Mouse (Mus musculus): ENCODE measurements around the gene Apba3. TPM values are rescaled to one million over a fixed set of nuclear protein-coding genes. Genes with fewer than 3 reads are reported as not detected.

Gene Apba3
- polyA plus RNA-seq, 1 experiment from 2014 or later: 45.3 TPM

- H3K9ac ChIP-seq (ENCODE audit: low read length): no peak overlapping the region
- no peak overlapping the region for H3K4me2 ChIP-seq (ENCODE audit: low read depth, severe bottlenecking)
- H3K27me3 ChIP-seq (ENCODE audit: control insufficient read depth, insufficient read depth, low read length): no peaks in the 10 kb centered on the region
- no peak overlapping the region for H3K27ac ChIP-seq (replicated peaks; ENCODE audit: low read depth, low read length)
- H3K36me3 ChIP-seq (ENCODE audit: control insufficient read depth, insufficient read depth, low read length): peaks cover 36% of the 10 kb centered on the region
- H3K4me1 ChIP-seq (ENCODE audit: control insufficient read depth, insufficient read depth, low read length): peaks cover 19% of the 10 kb centered on the region
- H3K9me3 ChIP-seq (ENCODE audit: control insufficient read depth, low read length): no peaks in the 10 kb centered on the region
- no peak overlapping the region for H3K4me3 ChIP-seq (ENCODE audit: low read depth, low read length)
- WGBS: 77% methylated on average over 7 of the region's 7 CpGs
- DNase-seq (ENCODE audit: low spot score): no peak
- no peak for ATAC-seq (ENCODE audit: insufficient number of reproducible peaks, low FRiP score, low TSS enrichment, low read depth)
Observed at GRCm38 (mm10) chr10:81314201-81314600, 47.4 kb downstream of the Apba3 start.

- Histone ChIP-seq H3K27ac (replicated peaks; ENCODE audit: low read depth, low read length) (no peak overlapping the region), H3K27me3 (ENCODE audit: control insufficient read depth, insufficient read depth, low read length) (no peaks in the 10 kb centered on the region), H3K36me3 (ENCODE audit: control insufficient read depth, insufficient read depth, low read length) (peaks cover 27% of the 10 kb centered on the region), H3K9me3 (ENCODE audit: control insufficient read depth, low read length) (no peaks in the 10 kb centered on the region), H3K4me2 (ENCODE audit: low read depth, severe bottlenecking) (no peak overlapping the region), H3K9ac (ENCODE audit: low read length) (no peak overlapping the region), H3K4me3 (ENCODE audit: low read depth, low read length) (no peak overlapping the region), H3K4me1 (ENCODE audit: control insufficient read depth, insufficient read depth, low read length) (peaks cover 24% of the 10 kb centered on the region)
- ATAC-seq (ENCODE audit: insufficient number of reproducible peaks, low FRiP score, low TSS enrichment, low read depth) (no peak), DNase-seq (ENCODE audit: low spot score) (no peak)
- WGBS: 96% methylated on average over 16 of the region's 16 CpGs
Observed at GRCm38 (mm10) chr10:81315587-81315986, 48.8 kb downstream of the Apba3 start.

GRCm38 (mm10) chr10:81316338-81317060 lies 49.7 kb downstream of the Apba3 start:
- Histone ChIP-seq H3K4me1 (ENCODE audit: control insufficient read depth, insufficient read depth, low read length) (peaks cover 24% of the 10 kb centered on the region), H3K9ac (ENCODE audit: low read length) (peak overlapping the region; percentile 47), H3K4me3 (ENCODE audit: low read depth, low read length) (peak overlapping the region; percentile 10; the same call in 1 of the 2 replicates), H3K9me3 (ENCODE audit: control insufficient read depth, low read length) (no peaks in the 10 kb centered on the region), H3K27me3 (ENCODE audit: control insufficient read depth, insufficient read depth, low read length) (no peaks in the 10 kb centered on the region), H3K36me3 (ENCODE audit: control insufficient read depth, insufficient read depth, low read length) (peaks cover 18% of the 10 kb centered on the region), H3K4me2 (ENCODE audit: low read depth, severe bottlenecking) (peak overlapping the region; percentile 13; the same call in 1 of the 2 replicates), H3K27ac (replicated peaks; ENCODE audit: low read depth, low read length) (no peak overlapping the region)
- DNase-seq (ENCODE audit: low spot score) (peak; percentile 52), ATAC-seq (ENCODE audit: insufficient number of reproducible peaks, low FRiP score, low TSS enrichment, low read depth) (no peak)
- 48% methylated on average over 16 of the region's 16 CpGs for WGBS

- ATAC-seq (ENCODE audit: insufficient number of reproducible peaks, low FRiP score, low TSS enrichment, low read depth): no peak
- no peaks in the 10 kb centered on the region for H3K9me3 ChIP-seq (ENCODE audit: control insufficient read depth, low read length)
- H3K4me3 ChIP-seq (ENCODE audit: low read depth, low read length): peak overlapping the region; percentile 10; the same call in 1 of the 2 replicates
- DNase-seq (ENCODE audit: low spot score): peak; percentile 49
- peak overlapping the region; percentile 13; the same call in 1 of the 2 replicates for H3K4me2 ChIP-seq (ENCODE audit: low read depth, severe bottlenecking)
- peak overlapping the region; percentile 47 for H3K9ac ChIP-seq (ENCODE audit: low read length)
- H3K36me3 ChIP-seq (ENCODE audit: control insufficient read depth, insufficient read depth, low read length): peaks cover 13% of the 10 kb centered on the region
- no peaks in the 10 kb centered on the region for H3K27me3 ChIP-seq (ENCODE audit: control insufficient read depth, insufficient read depth, low read length)
- peaks cover 30% of the 10 kb centered on the region for H3K4me1 ChIP-seq (ENCODE audit: control insufficient read depth, insufficient read depth, low read length)
- 13% methylated on average over 20 of the region's 20 CpGs for WGBS
- H3K27ac ChIP-seq (replicated peaks; ENCODE audit: low read depth, low read length): no peak overlapping the region
Observed at GRCm38 (mm10) chr10:81317273-81317672, 50.5 kb downstream of the Apba3 start.

GRCm38 (mm10) chr10:81318589-81319329 lies 52.0 kb downstream of the Apba3 start:
- Histone ChIP-seq H3K4me1 (ENCODE audit: control insufficient read depth, insufficient read depth, low read length) (peaks cover 32% of the 10 kb centered on the region), H3K9ac (ENCODE audit: low read length) (0 out of 2 replicates have a peak overlapping the region, but pooled peaks have one; percentile 12), H3K36me3 (ENCODE audit: control insufficient read depth, insufficient read depth, low read length) (peaks cover 18% of the 10 kb centered on the region)

GRCm38 (mm10) chr10:81319330-81319699 lies 52.6 kb downstream of the Apba3 start:
- H3K9ac ChIP-seq (ENCODE audit: low read length): peak overlapping the region; percentile 34
- DNase-seq (ENCODE audit: low spot score) (peak; percentile 44), ATAC-seq (ENCODE audit: insufficient number of reproducible peaks, low FRiP score, low TSS enrichment, low read depth) (no peak)
- peak overlapping the region; percentile 69; the same call in 1 of the 2 replicates for H3K27ac ChIP-seq (replicated peaks; ENCODE audit: low read depth, low read length)
- no peaks in the 10 kb centered on the region for H3K9me3 ChIP-seq (ENCODE audit: control insufficient read depth, low read length)
- WGBS: 26% methylated on average over 8 of the region's 8 CpGs
- H3K4me1 ChIP-seq (ENCODE audit: control insufficient read depth, insufficient read depth, low read length): peaks cover 32% of the 10 kb centered on the region
- H3K27me3 ChIP-seq (ENCODE audit: control insufficient read depth, insufficient read depth, low read length): no peaks in the 10 kb centered on the region
- H3K36me3 ChIP-seq (ENCODE audit: control insufficient read depth, insufficient read depth, low read length): peaks cover 23% of the 10 kb centered on the region
- peak overlapping the region; percentile 95 for H3K4me3 ChIP-seq (ENCODE audit: low read depth, low read length)
- H3K4me2 ChIP-seq (ENCODE audit: low read depth, severe bottlenecking): peak overlapping the region; percentile 71

More at GRCm38 (mm10) chr10:81318589-81319329, 52.0 kb downstream of the Apba3 start:
- H3K9me3 ChIP-seq (ENCODE audit: control insufficient read depth, low read length): no peaks in the 10 kb centered on the region
- DNase-seq (ENCODE audit: low spot score) (no peak), ATAC-seq (ENCODE audit: insufficient number of reproducible peaks, low FRiP score, low TSS enrichment, low read depth) (no peak)
- H3K27ac ChIP-seq (replicated peaks; ENCODE audit: low read depth, low read length): no peak overlapping the region
- peak overlapping the region; percentile 71 for H3K4me2 ChIP-seq (ENCODE audit: low read depth, severe bottlenecking)
- no peaks in the 10 kb centered on the region for H3K27me3 ChIP-seq (ENCODE audit: control insufficient read depth, insufficient read depth, low read length)
- WGBS: 91% methylated on average over 13 of the region's 13 CpGs
- H3K4me3 ChIP-seq (ENCODE audit: low read depth, low read length): no peak overlapping the region

- H3K27ac ChIP-seq (replicated peaks; ENCODE audit: low read depth, low read length): peak overlapping the region; percentile 69; the same call in 1 of the 2 replicates
- peaks cover 32% of the 10 kb centered on the region for H3K4me1 ChIP-seq (ENCODE audit: control insufficient read depth, insufficient read depth, low read length)
- peak overlapping the region; percentile 34; the same call in 1 of the 2 replicates for H3K9ac ChIP-seq (ENCODE audit: low read length)
- under 1% methylated on average over 38 of the region's 38 CpGs for WGBS
- H3K36me3 ChIP-seq (ENCODE audit: control insufficient read depth, insufficient read depth, low read length): peaks cover 29% of the 10 kb centered on the region
- no peaks in the 10 kb centered on the region for H3K9me3 ChIP-seq (ENCODE audit: control insufficient read depth, low read length)
- peak overlapping the region; percentile 71 for H3K4me2 ChIP-seq (ENCODE audit: low read depth, severe bottlenecking)
- H3K4me3 ChIP-seq (ENCODE audit: low read depth, low read length): peak overlapping the region; percentile 95
- no peaks in the 10 kb centered on the region for H3K27me3 ChIP-seq (ENCODE audit: control insufficient read depth, insufficient read depth, low read length)
- ATAC-seq (ENCODE audit: insufficient number of reproducible peaks, low FRiP score, low TSS enrichment, low read depth) (peak; percentile 83), DNase-seq (ENCODE audit: low spot score) (peak; percentile 99)
Observed at GRCm38 (mm10) chr10:81319741-81320549, 53.2 kb downstream of the Apba3 start.

Data from limb, embryonic 11.5 days (tissue).